Mouse (Mus musculus) midbrain, embryonic 15.5 days (tissue): ENCODE data around the gene Gm42906. TPM values are rescaled to one million over a fixed set of nuclear protein-coding genes. Genes with fewer than 3 reads are reported as not detected.

Source experiments
- ATAC-seq: fragments of 200-750 bp; cut with Nextera tagmentation; replicated peaks from 2 replicates; pipeline ENCODE4 v1.8.0; 2017; ENCODE audit warnings: moderate TSS enrichment
- H3K27ac ChIP-seq: fragments of 300-500 bp; sonication (generic); 2 replicates; pipeline ENCODE4 v1.5.1; 2015; ENCODE audit warnings: mild to moderate bottlenecking, inconsistent platforms
- H3K27me3 ChIP-seq: fragments of 300-500 bp; sonication (generic); replicated peaks from 2 replicates; pipeline ENCODE4 v1.6.1; 2015; ENCODE audit warnings: inconsistent platforms
- H3K36me3 ChIP-seq: fragments of 300-500 bp; sonication (generic); replicated peaks from 2 replicates; pipeline ENCODE4 v1.6.1; 2015; ENCODE audit warnings: inconsistent platforms
- H3K4me1 ChIP-seq: fragments of 300-500 bp; sonication (generic); 2 replicates; pipeline ENCODE4 v1.6.1; 2015; ENCODE audit warnings: inconsistent platforms
- H3K4me2 ChIP-seq: fragments of 300-500 bp; sonication (generic); 2 replicates; pipeline ENCODE4 v1.6.1; 2015; ENCODE audit warnings: inconsistent platforms, mild to moderate bottlenecking, moderate library complexity
- H3K4me3 ChIP-seq: fragments of 300-500 bp; sonication (generic); 2 replicates; pipeline ENCODE4 v1.5.1; 2015; ENCODE audit warnings: mild to moderate bottlenecking, inconsistent platforms
- H3K9ac ChIP-seq: fragments of 300-500 bp; sonication (generic); 2 replicates; pipeline ENCODE4 v1.6.1; 2015; ENCODE audit warnings: mild to moderate bottlenecking, inconsistent platforms
- H3K9me3 ChIP-seq: fragments of 300-500 bp; sonication (generic); 2 replicates; pipeline ENCODE4 v1.6.1; 2016; ENCODE audit warnings: inconsistent platforms
- WGBS: fragments of 180-500 bp; shearing (Covaris S2); methylation state at CpG from one replicate; pipeline ENCODE4 v1.1.7; 2015; ENCODE audit warnings: mixed read lengths; 5-methylcytosine and 5-hydroxymethylcytosine counted together
- polyA plus RNA-seq: library from polyadenylated mRNA; unstranded; fragments of >200 nt; fragmentation: Nextera tagmentation; extraction: Ambion mirVana; gene quantifications from 2 replicates; pipeline ENCODE4 v1.2.1, GENCODE M21; 2015

Gm42906 gene
- polyA plus RNA-seq, 1 experiment from 2014 or later = not detected

DNA sequence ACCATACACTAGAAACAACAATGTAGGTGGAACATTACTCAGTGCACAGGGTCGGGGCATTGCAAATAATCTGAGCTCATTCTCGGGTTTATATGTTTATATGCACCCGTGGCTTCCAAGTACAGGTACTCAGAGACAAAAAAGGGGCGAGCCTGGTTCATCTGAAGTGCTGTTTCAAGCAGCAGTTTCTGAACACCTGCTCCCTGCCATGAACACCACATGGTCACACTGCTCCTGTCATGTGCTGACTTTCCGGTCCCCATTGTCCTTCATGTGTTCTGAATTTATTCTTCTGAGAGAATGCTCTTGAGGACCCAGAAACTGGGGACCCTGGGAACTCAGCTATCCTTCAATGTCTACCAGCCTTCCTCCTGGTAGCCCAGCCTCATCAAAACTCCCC lies 282.2 kb downstream of the Gm42906 start:
- H3K4me2 ChIP-seq = no peak overlapping the region
- no peak for ATAC-seq
- H3K4me1 ChIP-seq = peaks cover 16% of the 10 kb centered on the region
- no peaks in the 10 kb centered on the region for H3K27me3 ChIP-seq
- no peaks in the 10 kb centered on the region for H3K36me3 ChIP-seq
- H3K27ac ChIP-seq = no peak overlapping the region
- H3K9me3 ChIP-seq = no peaks in the 10 kb centered on the region
- no peak overlapping the region for H3K9ac ChIP-seq
- 90% methylated on average over 5 of the region's 5 CpGs for WGBS
- H3K4me3 ChIP-seq = no peak overlapping the region

DNA sequence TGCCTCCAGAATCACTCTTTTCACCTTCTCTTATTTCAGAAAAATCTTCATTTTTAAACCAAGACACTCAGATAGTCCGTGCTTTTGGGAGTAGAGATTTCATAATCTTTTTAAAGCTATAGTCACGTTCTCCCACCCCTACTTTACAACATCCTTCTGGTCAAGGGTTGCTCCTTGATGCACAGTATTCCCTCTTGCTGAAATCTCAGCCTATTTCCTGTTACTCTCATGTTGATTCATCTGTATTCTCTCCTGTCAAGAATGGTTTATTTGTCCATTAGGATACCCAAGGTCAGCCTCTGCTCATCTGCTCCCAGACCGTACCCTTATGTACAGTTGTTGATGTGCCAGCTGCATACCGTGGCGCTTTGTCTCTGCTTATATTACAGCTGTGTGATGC lies 284.0 kb downstream of the Gm42906 start:
- Histone ChIP-seq H3K4me3 (no peak overlapping the region), H3K27ac (no peak overlapping the region), H3K9me3 (no peaks in the 10 kb centered on the region), H3K36me3 (no peaks in the 10 kb centered on the region), H3K4me2 (no peak overlapping the region), H3K27me3 (no peaks in the 10 kb centered on the region), H3K4me1 (peaks cover 16% of the 10 kb centered on the region), H3K9ac (no peak overlapping the region)
- 83% methylated on average over 5 of the region's 5 CpGs for WGBS
- ATAC-seq = no peak

DNA sequence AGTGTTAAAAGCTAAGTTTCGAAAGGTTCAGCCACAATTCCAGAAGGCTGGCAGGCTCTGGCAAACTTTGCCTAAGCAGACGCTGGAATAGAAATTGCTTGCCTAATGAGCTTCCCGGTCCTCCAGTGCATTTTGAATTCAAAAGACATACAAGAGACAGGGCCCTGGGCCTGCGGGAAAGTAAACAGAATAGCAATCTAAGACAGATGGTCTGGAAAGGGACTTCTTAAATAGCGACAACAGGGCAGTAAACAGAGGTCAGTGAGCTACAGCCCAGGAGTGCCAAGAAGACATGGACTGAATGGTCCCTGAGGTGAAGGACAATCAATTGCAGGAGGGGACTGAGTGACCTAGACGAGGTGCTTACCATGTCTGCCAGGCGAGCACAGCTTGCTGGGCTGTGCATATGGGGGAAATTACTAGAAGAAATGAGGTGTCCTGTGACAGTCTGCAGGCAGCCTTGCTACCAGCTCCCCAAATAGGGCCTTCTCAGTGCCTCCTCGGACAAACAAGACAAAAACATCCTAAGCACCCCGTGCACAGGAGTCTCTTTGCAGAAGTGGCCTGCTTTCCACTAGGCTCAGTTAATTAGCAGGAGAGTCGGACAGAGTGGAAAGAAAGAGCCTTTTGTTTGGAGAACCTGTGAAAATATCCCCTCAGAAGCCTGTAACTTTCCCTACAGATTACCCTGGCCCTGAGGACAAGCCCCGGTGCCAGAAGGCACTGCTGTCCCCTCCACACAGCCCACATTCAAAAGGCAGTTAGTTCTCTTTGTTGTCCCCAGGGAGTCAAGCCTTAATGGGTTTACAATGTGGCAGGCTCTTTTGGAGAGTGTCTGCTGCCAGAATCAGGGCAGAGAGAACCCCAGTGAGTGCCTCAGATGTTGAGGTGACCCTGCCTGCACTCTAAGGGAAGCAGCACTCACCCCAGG lies 285.0 kb downstream of the Gm42906 start:
- H3K27ac ChIP-seq = peak overlapping the region; percentile 65
- no peak overlapping the region for H3K4me2 ChIP-seq
- H3K36me3 ChIP-seq = no peaks in the 10 kb centered on the region
- H3K9ac ChIP-seq = 0 out of 2 replicates have a peak overlapping the region, but pooled peaks have one; percentile 8
- 20% methylated on average over 11 of the region's 11 CpGs for WGBS
- peaks cover 16% of the 10 kb centered on the region for H3K4me1 ChIP-seq
- H3K27me3 ChIP-seq = no peaks in the 10 kb centered on the region
- no peak overlapping the region for H3K4me3 ChIP-seq
- ATAC-seq = peak; percentile 61; the same call in 1 of the 2 replicates
- H3K9me3 ChIP-seq = no peaks in the 10 kb centered on the region

DNA sequence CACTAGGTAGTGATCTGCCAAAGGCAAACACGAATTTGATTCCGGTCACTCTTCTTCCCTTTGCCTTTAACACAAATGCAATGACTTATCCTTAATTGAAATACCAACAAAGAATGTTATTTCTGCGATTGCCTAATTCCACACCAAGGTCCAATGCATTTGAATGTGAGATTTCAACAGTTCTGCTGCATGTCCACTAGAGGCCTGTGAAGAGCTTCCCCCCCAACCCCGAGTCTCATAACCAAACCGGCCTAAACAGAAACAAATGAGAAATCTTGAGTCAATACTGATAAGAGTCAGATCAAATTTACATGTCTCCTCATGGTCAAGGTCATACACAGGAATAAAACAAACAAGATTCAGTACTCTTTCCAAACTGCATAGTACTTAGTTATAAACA lies 285.7 kb downstream of the Gm42906 start:
- ATAC-seq = 0 out of 2 replicates have a peak, but pooled peaks have one; percentile 18

DNA sequence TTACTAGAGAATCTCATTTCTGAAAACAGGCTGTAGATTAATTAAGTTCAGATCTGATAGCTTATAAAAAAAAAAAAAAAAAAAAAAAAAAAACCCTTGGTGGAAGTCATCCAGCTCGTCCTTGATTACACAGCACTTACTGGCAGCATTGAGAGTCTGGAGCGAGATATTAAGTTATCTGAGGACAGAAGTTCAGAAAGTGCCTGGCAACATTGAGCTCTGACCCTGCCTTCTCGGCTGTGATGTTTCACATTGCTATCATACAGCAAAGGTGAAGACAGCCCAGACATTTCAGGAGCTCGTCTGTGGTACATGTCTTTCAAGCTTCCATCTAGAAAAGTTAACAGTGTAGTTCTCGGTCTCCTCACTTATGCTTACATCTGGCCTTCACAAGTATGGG lies 290.1 kb downstream of the Gm42906 start:
- no peak for ATAC-seq
- no peak overlapping the region for H3K4me3 ChIP-seq
- no peak overlapping the region for H3K4me2 ChIP-seq
- no peaks in the 10 kb centered on the region for H3K27me3 ChIP-seq
- no peak overlapping the region for H3K9ac ChIP-seq
- 85% methylated on average over 5 of the region's 5 CpGs for WGBS
- H3K4me1 ChIP-seq = peaks cover 8% of the 10 kb centered on the region
- no peaks in the 10 kb centered on the region for H3K36me3 ChIP-seq
- no peak overlapping the region for H3K27ac ChIP-seq
- no peaks in the 10 kb centered on the region for H3K9me3 ChIP-seq

More for the DNA sequence above, 285.7 kb downstream of the Gm42906 start:
- WGBS = 41% methylated on average over 5 of the region's 5 CpGs
- H3K4me2 ChIP-seq = no peak overlapping the region
- peaks cover 16% of the 10 kb centered on the region for H3K4me1 ChIP-seq
- H3K27me3 ChIP-seq = no peaks in the 10 kb centered on the region
- no peak overlapping the region for H3K4me3 ChIP-seq
- 0 out of 2 replicates have a peak overlapping the region, but pooled peaks have one; percentile 65 for H3K27ac ChIP-seq
- H3K9me3 ChIP-seq = no peaks in the 10 kb centered on the region
- H3K9ac ChIP-seq = no peak overlapping the region
- H3K36me3 ChIP-seq = no peaks in the 10 kb centered on the region

DNA sequence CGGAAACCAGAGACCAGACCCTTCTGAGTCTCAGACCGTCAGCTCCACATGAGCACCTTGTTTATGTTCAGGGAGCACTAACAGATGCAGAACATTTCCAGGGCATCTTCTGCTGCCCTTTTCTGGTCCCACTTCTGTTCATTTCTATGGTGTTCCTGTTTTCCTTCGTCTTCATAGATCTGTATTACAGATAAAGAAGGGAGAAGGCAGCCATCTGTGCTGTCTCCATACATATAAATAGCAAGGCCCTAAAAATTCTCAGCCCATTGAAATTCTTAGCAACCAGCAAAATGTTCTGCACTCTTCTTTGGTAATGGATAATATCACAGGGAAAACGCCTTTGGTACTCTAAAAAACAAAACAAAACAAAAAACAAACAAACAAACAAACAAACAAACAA lies 290.7 kb downstream of the Gm42906 start:
- Histone ChIP-seq H3K9ac (no peak overlapping the region), H3K4me2 (no peak overlapping the region), H3K4me1 (peaks cover 3% of the 10 kb centered on the region; the same call in 1 of the 2 replicates), H3K9me3 (no peaks in the 10 kb centered on the region), H3K27me3 (no peaks in the 10 kb centered on the region), H3K36me3 (no peaks in the 10 kb centered on the region), H3K4me3 (no peak overlapping the region), H3K27ac (no peak overlapping the region)
- WGBS = 85% methylated on average over 4 of the region's 4 CpGs
- no peak for ATAC-seq

DNA sequence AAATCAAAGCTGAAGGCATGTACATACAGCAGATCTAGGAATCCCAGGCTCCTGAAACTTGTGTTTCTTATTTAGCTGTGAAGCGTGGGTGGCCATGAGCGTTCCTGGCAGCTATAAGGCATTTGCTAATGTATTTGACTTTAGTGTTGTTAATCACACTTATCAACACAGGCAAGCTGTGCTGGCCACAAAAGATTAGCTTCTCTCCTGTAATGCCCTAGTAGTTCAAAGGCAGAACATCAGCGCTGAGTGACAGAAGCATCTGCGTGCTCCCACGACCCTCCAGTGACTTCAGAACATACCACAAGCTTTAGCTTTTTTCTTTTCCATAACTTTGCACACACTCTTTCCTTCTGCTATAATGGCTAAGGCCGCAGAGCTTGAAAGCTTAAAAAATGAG lies 292.0 kb downstream of the Gm42906 start:
- H3K9ac ChIP-seq = no peak overlapping the region
- H3K4me1 ChIP-seq = no peaks in the 10 kb centered on the region
- no peak overlapping the region for H3K4me3 ChIP-seq
- H3K9me3 ChIP-seq = no peaks in the 10 kb centered on the region
- peak; percentile 48; the same call in 1 of the 2 replicates for ATAC-seq
- no peak overlapping the region for H3K27ac ChIP-seq
- WGBS = 72% methylated on average over 6 of the region's 6 CpGs
- H3K4me2 ChIP-seq = no peak overlapping the region
- no peaks in the 10 kb centered on the region for H3K36me3 ChIP-seq
- no peaks in the 10 kb centered on the region for H3K27me3 ChIP-seq

DNA sequence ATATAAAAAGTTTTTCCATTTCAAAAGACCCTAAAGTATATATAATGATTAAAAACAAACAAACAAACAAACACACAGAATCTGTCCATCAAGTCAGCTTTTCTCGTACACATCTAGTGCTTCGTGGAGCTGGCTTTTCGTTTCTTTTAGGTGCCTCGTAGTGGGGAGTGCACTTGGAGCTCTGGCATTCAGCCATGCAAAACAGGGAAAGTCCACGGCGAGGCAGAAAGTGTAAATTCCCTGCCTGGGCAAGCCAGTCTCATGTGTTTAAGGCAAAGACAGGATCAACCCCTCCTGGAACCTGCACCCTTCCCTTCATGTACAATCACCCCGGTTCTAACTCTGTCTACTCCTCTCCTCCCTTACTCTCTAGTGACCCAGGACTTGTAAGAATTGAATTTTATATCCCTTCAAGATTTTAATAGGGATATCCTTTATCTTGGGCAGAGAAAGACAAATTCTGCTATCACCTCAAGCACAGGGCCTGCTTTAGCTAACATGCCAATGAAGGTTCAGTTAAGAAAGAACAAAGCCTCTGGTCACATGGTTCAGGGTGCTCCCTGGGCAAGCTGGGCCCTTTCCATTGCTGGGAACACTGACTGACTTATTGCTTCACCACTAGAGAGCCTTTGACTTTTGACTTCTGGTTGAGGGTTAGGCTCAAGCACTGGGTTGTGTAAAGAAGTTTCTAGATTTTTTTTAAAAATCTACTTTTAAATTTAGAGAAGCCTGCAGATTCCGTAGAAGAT lies 292.7 kb downstream of the Gm42906 start:
- Histone ChIP-seq H3K4me1 (no peaks in the 10 kb centered on the region), H3K27me3 (no peaks in the 10 kb centered on the region), H3K4me3 (no peak overlapping the region), H3K27ac (no peak overlapping the region), H3K9me3 (no peaks in the 10 kb centered on the region), H3K36me3 (no peaks in the 10 kb centered on the region), H3K9ac (no peak overlapping the region), H3K4me2 (no peak overlapping the region)
- WGBS = 77% methylated on average over 8 of the region's 8 CpGs
- ATAC-seq = no peak

DNA sequence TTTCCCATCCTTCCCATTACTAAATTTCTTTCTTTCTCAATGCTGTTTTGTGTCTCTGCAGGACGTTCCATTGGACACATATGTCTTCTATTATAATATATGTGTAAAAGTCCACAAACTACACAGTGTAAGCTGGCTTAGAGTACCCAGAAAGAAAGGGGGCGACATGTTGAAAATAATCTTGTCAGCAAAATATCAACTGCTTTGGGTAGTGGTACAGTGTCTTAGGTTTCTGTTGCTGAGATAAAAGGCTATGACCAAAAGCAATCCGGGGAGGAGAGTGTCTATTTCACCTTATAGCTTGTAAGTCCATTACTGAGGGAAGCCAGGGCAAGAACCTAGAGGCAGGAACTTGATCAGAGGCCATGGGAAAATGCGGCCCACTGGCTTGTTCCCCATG lies 293.8 kb downstream of the Gm42906 start:
- no peak for ATAC-seq
- no peak overlapping the region for H3K27ac ChIP-seq
- no peak overlapping the region for H3K9ac ChIP-seq
- H3K4me2 ChIP-seq = no peak overlapping the region
- no peaks in the 10 kb centered on the region for H3K9me3 ChIP-seq
- H3K4me3 ChIP-seq = no peak overlapping the region
- H3K36me3 ChIP-seq = no peaks in the 10 kb centered on the region
- no peaks in the 10 kb centered on the region for H3K4me1 ChIP-seq
- no peaks in the 10 kb centered on the region for H3K27me3 ChIP-seq
- WGBS = 93% methylated on average over 4 of the region's 4 CpGs

DNA sequence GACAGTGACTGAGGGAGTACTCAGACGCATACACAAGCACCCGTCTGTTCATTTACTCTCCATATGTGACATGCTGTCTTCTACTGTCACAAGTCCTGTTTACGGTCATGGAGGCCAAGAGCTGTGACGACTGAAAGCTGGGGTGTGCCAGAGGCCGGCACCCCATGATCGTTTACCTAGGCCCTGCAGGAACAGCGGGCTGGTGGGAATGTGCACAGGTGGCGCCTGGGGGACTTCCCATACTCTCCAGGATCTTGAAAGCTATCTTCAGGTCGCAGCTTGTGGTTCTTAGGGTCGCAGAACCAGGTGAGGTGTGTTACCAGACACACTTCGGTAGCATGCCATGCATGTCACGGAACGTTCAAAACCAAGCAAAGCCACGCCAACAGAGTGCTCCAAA lies 294.2 kb downstream of the Gm42906 start:
- WGBS = 92% methylated on average over 14 of the region's 14 CpGs

DNA sequence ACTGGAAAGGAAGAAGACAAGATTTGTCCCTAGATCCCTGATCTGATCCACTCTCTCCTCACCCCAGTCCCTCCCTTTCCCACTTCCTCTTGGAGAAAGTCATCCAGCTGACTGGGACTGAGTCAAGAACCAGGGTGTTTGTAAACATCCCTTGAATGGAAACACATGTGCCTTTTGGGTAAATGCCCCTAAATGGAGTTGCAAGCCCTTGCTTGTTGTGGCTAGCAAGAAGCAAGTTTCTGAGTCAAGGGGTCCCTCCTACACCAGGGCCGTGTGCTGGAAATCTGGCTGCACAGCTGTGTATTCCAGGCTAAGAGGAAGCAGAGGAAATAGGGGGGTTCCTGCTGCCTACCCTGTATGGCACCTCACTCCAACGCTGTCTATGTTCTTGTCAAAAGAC lies 298.2 kb downstream of the Gm42906 start:
- H3K27ac ChIP-seq = no peak overlapping the region
- H3K9ac ChIP-seq = no peak overlapping the region
- no peak for ATAC-seq
- no peaks in the 10 kb centered on the region for H3K9me3 ChIP-seq
- H3K36me3 ChIP-seq = no peaks in the 10 kb centered on the region
- H3K4me1 ChIP-seq = no peaks in the 10 kb centered on the region
- no peak overlapping the region for H3K4me2 ChIP-seq
- 80% methylated on average over 2 of the region's 2 CpGs for WGBS
- no peaks in the 10 kb centered on the region for H3K27me3 ChIP-seq
- no peak overlapping the region for H3K4me3 ChIP-seq

More for the DNA sequence above, 294.2 kb downstream of the Gm42906 start:
- no peak; the same call in 1 of the 2 replicates for ATAC-seq
- H3K27me3 ChIP-seq = no peaks in the 10 kb centered on the region
- H3K27ac ChIP-seq = no peak overlapping the region
- H3K4me3 ChIP-seq = no peak overlapping the region
- H3K36me3 ChIP-seq = no peaks in the 10 kb centered on the region
- H3K4me1 ChIP-seq = no peaks in the 10 kb centered on the region
- no peaks in the 10 kb centered on the region for H3K9me3 ChIP-seq
- H3K9ac ChIP-seq = no peak overlapping the region
- H3K4me2 ChIP-seq = no peak overlapping the region

DNA sequence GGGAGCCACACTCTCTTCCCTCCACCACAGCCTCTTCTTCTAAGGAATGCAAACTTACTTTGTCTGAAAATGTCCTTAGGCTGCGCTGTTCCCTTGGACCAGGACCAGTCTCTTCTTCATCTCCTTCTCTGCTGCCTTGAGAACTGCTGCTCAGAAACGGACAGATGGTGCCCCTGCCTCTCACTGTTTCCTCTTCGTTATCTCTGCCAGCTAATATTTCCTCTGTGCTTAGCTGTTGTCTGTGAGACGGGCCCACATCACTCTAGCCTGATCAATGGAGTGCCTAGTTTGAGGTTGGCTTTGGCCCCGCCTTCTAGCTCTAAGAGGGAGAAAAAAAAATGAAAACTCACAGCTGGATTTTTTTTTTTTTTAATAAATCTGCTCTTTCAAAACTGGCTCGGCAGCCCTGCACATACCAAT lies 300.7 kb downstream of the Gm42906 start:
- no peaks in the 10 kb centered on the region for H3K9me3 ChIP-seq
- H3K9ac ChIP-seq = no peak overlapping the region
- WGBS = 59% methylated on average over 6 of the region's 6 CpGs
- no peaks in the 10 kb centered on the region for H3K36me3 ChIP-seq
- no peaks in the 10 kb centered on the region for H3K4me1 ChIP-seq
- no peak for ATAC-seq
- no peaks in the 10 kb centered on the region for H3K27me3 ChIP-seq
- no peak overlapping the region for H3K27ac ChIP-seq
- H3K4me3 ChIP-seq = no peak overlapping the region
- H3K4me2 ChIP-seq = no peak overlapping the region
